Mouse (Mus musculus): ENCODE data around the gene Atpaf1. TPM values are rescaled to one million over a fixed set of nuclear protein-coding genes. Genes with fewer than 3 reads are reported as not detected.

Atpaf1 gene
- polyA plus RNA-seq, 1 experiment from 2014 or later = 44.3 TPM

- DNase-seq (no peak), ATAC-seq (ENCODE audit: low FRiP score, low TSS enrichment) (no peak)
- no peaks in the 10 kb centered on the region for H3K9me3 ChIP-seq (ENCODE audit: control insufficient read depth, low read length)
- H3K27ac ChIP-seq (replicated peaks; ENCODE audit: low read depth, low read length) = no peak overlapping the region
- H3K4me1 ChIP-seq (ENCODE audit: control insufficient read depth, insufficient read depth, low read length) = no peaks in the 10 kb centered on the region
- H3K27me3 ChIP-seq (ENCODE audit: control insufficient read depth, insufficient read depth, low read length) = no peaks in the 10 kb centered on the region
- H3K36me3 ChIP-seq (ENCODE audit: control insufficient read depth, insufficient read depth, low read length) = peaks cover 18% of the 10 kb centered on the region
- H3K4me2 ChIP-seq (ENCODE audit: low read length) = no peak overlapping the region
- no peak overlapping the region for H3K9ac ChIP-seq (replicated peaks; ENCODE audit: low read length)
- H3K4me3 ChIP-seq (replicated peaks; ENCODE audit: low read depth, low read length) = no peak overlapping the region
- WGBS = 100% methylated on average over 1 of the region's 1 CpGs
These were observed 63.5 kb downstream of the Atpaf1 start for GRCm38 (mm10) chr4:115848083-115848482.

GRCm38 (mm10) chr4:115848990-115849677, 64.5 kb downstream of the Atpaf1 start:
- Histone ChIP-seq H3K4me1 (ENCODE audit: control insufficient read depth, insufficient read depth, low read length) (no peaks in the 10 kb centered on the region), H3K27me3 (ENCODE audit: control insufficient read depth, insufficient read depth, low read length) (no peaks in the 10 kb centered on the region), H3K4me2 (ENCODE audit: low read length) (no peak overlapping the region), H3K36me3 (ENCODE audit: control insufficient read depth, insufficient read depth, low read length) (peaks cover 18% of the 10 kb centered on the region), H3K27ac (replicated peaks; ENCODE audit: low read depth, low read length) (no peak overlapping the region), H3K9me3 (ENCODE audit: control insufficient read depth, low read length) (no peaks in the 10 kb centered on the region), H3K4me3 (replicated peaks; ENCODE audit: low read depth, low read length) (no peak overlapping the region), H3K9ac (replicated peaks; ENCODE audit: low read length) (no peak overlapping the region)
- 77% methylated on average over 8 of the region's 8 CpGs for WGBS
- ATAC-seq (ENCODE audit: low FRiP score, low TSS enrichment) (no peak), DNase-seq (no peak)

- 94% methylated on average over 2 of the region's 2 CpGs for WGBS
- ATAC-seq (ENCODE audit: low FRiP score, low TSS enrichment) = no peak
These were observed 65.5 kb downstream of the Atpaf1 start for GRCm38 (mm10) chr4:115850111-115850510.

GRCm38 (mm10) chr4:115850631-115851030, 66.0 kb downstream of the Atpaf1 start:
- DNase-seq (no peak), ATAC-seq (ENCODE audit: low FRiP score, low TSS enrichment) (no peak)
- H3K4me2 ChIP-seq (ENCODE audit: low read length) = no peak overlapping the region
- H3K4me3 ChIP-seq (replicated peaks; ENCODE audit: low read depth, low read length) = no peak overlapping the region
- H3K27ac ChIP-seq (replicated peaks; ENCODE audit: low read depth, low read length) = no peak overlapping the region
- WGBS = 89% methylated on average over 2 of the region's 2 CpGs
- peaks cover 18% of the 10 kb centered on the region for H3K36me3 ChIP-seq (ENCODE audit: control insufficient read depth, insufficient read depth, low read length)
- no peaks in the 10 kb centered on the region for H3K9me3 ChIP-seq (ENCODE audit: control insufficient read depth, low read length)
- H3K9ac ChIP-seq (replicated peaks; ENCODE audit: low read length) = no peak overlapping the region
- H3K4me1 ChIP-seq (ENCODE audit: control insufficient read depth, insufficient read depth, low read length) = peaks cover 9% of the 10 kb centered on the region
- no peaks in the 10 kb centered on the region for H3K27me3 ChIP-seq (ENCODE audit: control insufficient read depth, insufficient read depth, low read length)

More at GRCm38 (mm10) chr4:115850111-115850510, 65.5 kb downstream of the Atpaf1 start:
- no peaks in the 10 kb centered on the region for H3K9me3 ChIP-seq (ENCODE audit: control insufficient read depth, low read length)
- H3K4me1 ChIP-seq (ENCODE audit: control insufficient read depth, insufficient read depth, low read length) = peaks cover 4% of the 10 kb centered on the region
- H3K4me3 ChIP-seq (replicated peaks; ENCODE audit: low read depth, low read length) = no peak overlapping the region
- no peak overlapping the region for H3K4me2 ChIP-seq (ENCODE audit: low read length)
- no peak overlapping the region for H3K27ac ChIP-seq (replicated peaks; ENCODE audit: low read depth, low read length)
- H3K27me3 ChIP-seq (ENCODE audit: control insufficient read depth, insufficient read depth, low read length) = no peaks in the 10 kb centered on the region
- peaks cover 18% of the 10 kb centered on the region for H3K36me3 ChIP-seq (ENCODE audit: control insufficient read depth, insufficient read depth, low read length)
- DNase-seq = no peak
- H3K9ac ChIP-seq (replicated peaks; ENCODE audit: low read length) = no peak overlapping the region

- Histone ChIP-seq H3K27me3 (ENCODE audit: control insufficient read depth, insufficient read depth, low read length) (no peaks in the 10 kb centered on the region), H3K4me3 (replicated peaks; ENCODE audit: low read depth, low read length) (no peak overlapping the region), H3K9me3 (ENCODE audit: control insufficient read depth, low read length) (no peaks in the 10 kb centered on the region), H3K4me2 (ENCODE audit: low read length) (no peak overlapping the region), H3K36me3 (ENCODE audit: control insufficient read depth, insufficient read depth, low read length) (peaks cover 18% of the 10 kb centered on the region), H3K4me1 (ENCODE audit: control insufficient read depth, insufficient read depth, low read length) (peaks cover 18% of the 10 kb centered on the region), H3K9ac (replicated peaks; ENCODE audit: low read length) (no peak overlapping the region), H3K27ac (replicated peaks; ENCODE audit: low read depth, low read length) (no peak overlapping the region)
- ATAC-seq (ENCODE audit: low FRiP score, low TSS enrichment) (no peak), DNase-seq (no peak)
- 90% methylated on average over 6 of the region's 6 CpGs for WGBS
These were observed 67.0 kb downstream of the Atpaf1 start for GRCm38 (mm10) chr4:115851569-115851968.

- DNase-seq (no peak), ATAC-seq (ENCODE audit: low FRiP score, low TSS enrichment) (no peak)
- peaks cover 12% of the 10 kb centered on the region; the same call in 1 of the 2 replicates for H3K36me3 ChIP-seq (ENCODE audit: control insufficient read depth, insufficient read depth, low read length)
- 53% methylated on average over 6 of the region's 6 CpGs for WGBS
- no peaks in the 10 kb centered on the region for H3K27me3 ChIP-seq (ENCODE audit: control insufficient read depth, insufficient read depth, low read length)
- H3K9ac ChIP-seq (replicated peaks; ENCODE audit: low read length) = no peak overlapping the region
- no peak overlapping the region for H3K4me3 ChIP-seq (replicated peaks; ENCODE audit: low read depth, low read length)
- H3K4me1 ChIP-seq (ENCODE audit: control insufficient read depth, insufficient read depth, low read length) = peaks cover 24% of the 10 kb centered on the region
- no peak overlapping the region for H3K4me2 ChIP-seq (ENCODE audit: low read length)
- peak overlapping the region; percentile 68 for H3K27ac ChIP-seq (replicated peaks; ENCODE audit: low read depth, low read length)
- no peaks in the 10 kb centered on the region for H3K9me3 ChIP-seq (ENCODE audit: control insufficient read depth, low read length)
These were observed 70.5 kb downstream of the Atpaf1 start for GRCm38 (mm10) chr4:115855100-115855499.

- H3K27me3 ChIP-seq (ENCODE audit: control insufficient read depth, insufficient read depth, low read length) = no peaks in the 10 kb centered on the region
- no peaks in the 10 kb centered on the region for H3K9me3 ChIP-seq (ENCODE audit: control insufficient read depth, low read length)
- DNase-seq (peak; percentile 51), ATAC-seq (ENCODE audit: low FRiP score, low TSS enrichment) (no peak)
- H3K4me2 ChIP-seq (ENCODE audit: low read length) = no peak overlapping the region
- no peak overlapping the region for H3K9ac ChIP-seq (replicated peaks; ENCODE audit: low read length)
- WGBS = 36% methylated on average over 4 of the region's 4 CpGs
- peaks cover 24% of the 10 kb centered on the region for H3K4me1 ChIP-seq (ENCODE audit: control insufficient read depth, insufficient read depth, low read length)
- no peak overlapping the region for H3K4me3 ChIP-seq (replicated peaks; ENCODE audit: low read depth, low read length)
- H3K27ac ChIP-seq (replicated peaks; ENCODE audit: low read depth, low read length) = peak overlapping the region; percentile 68
- H3K36me3 ChIP-seq (ENCODE audit: control insufficient read depth, insufficient read depth, low read length) = peaks cover 15% of the 10 kb centered on the region; the same call in 1 of the 2 replicates
These were observed 71.0 kb downstream of the Atpaf1 start for GRCm38 (mm10) chr4:115855609-115856008.

GRCm38 (mm10) chr4:115856282-115856681, 71.7 kb downstream of the Atpaf1 start:
- H3K27ac ChIP-seq (replicated peaks; ENCODE audit: low read depth, low read length) = peak overlapping the region; percentile 68

GRCm38 (mm10) chr4:115857293-115857883, 72.8 kb downstream of the Atpaf1 start:
- H3K36me3 ChIP-seq (ENCODE audit: control insufficient read depth, insufficient read depth, low read length) = peaks cover 14% of the 10 kb centered on the region
- no peak overlapping the region for H3K9ac ChIP-seq (replicated peaks; ENCODE audit: low read length)
- no peak overlapping the region for H3K4me2 ChIP-seq (ENCODE audit: low read length)
- H3K27me3 ChIP-seq (ENCODE audit: control insufficient read depth, insufficient read depth, low read length) = no peaks in the 10 kb centered on the region
- H3K4me3 ChIP-seq (replicated peaks; ENCODE audit: low read depth, low read length) = no peak overlapping the region
- DNase-seq = no peak
- H3K27ac ChIP-seq (replicated peaks; ENCODE audit: low read depth, low read length) = no peak overlapping the region
- no peak for ATAC-seq (ENCODE audit: low FRiP score, low TSS enrichment)
- 89% methylated on average over 9 of the region's 9 CpGs for WGBS
- peaks cover 24% of the 10 kb centered on the region for H3K4me1 ChIP-seq (ENCODE audit: control insufficient read depth, insufficient read depth, low read length)
- no peaks in the 10 kb centered on the region for H3K9me3 ChIP-seq (ENCODE audit: control insufficient read depth, low read length)

More at GRCm38 (mm10) chr4:115856282-115856681, 71.7 kb downstream of the Atpaf1 start:
- DNase-seq = no peak
- Histone ChIP-seq H3K9me3 (ENCODE audit: control insufficient read depth, low read length) (no peaks in the 10 kb centered on the region), H3K4me1 (ENCODE audit: control insufficient read depth, insufficient read depth, low read length) (peaks cover 24% of the 10 kb centered on the region), H3K4me3 (replicated peaks; ENCODE audit: low read depth, low read length) (no peak overlapping the region), H3K9ac (replicated peaks; ENCODE audit: low read length) (no peak overlapping the region; the same call in 1 of the 2 replicates), H3K4me2 (ENCODE audit: low read length) (no peak overlapping the region), H3K36me3 (ENCODE audit: control insufficient read depth, insufficient read depth, low read length) (peaks cover 14% of the 10 kb centered on the region; the same call in 1 of the 2 replicates), H3K27me3 (ENCODE audit: control insufficient read depth, insufficient read depth, low read length) (no peaks in the 10 kb centered on the region)
- 27% methylated on average over 4 of the region's 4 CpGs for WGBS
- ATAC-seq (ENCODE audit: low FRiP score, low TSS enrichment) = no peak
